Mouse (Mus musculus): ENCODE measurements around the gene Sirpa. TPM values are rescaled to one million over a fixed set of nuclear protein-coding genes. Genes with fewer than 3 reads are reported as not detected.

Sirpa gene
- polyA plus RNA-seq, 1 experiment from 2014 or later, result 17.6 TPM

DNA sequence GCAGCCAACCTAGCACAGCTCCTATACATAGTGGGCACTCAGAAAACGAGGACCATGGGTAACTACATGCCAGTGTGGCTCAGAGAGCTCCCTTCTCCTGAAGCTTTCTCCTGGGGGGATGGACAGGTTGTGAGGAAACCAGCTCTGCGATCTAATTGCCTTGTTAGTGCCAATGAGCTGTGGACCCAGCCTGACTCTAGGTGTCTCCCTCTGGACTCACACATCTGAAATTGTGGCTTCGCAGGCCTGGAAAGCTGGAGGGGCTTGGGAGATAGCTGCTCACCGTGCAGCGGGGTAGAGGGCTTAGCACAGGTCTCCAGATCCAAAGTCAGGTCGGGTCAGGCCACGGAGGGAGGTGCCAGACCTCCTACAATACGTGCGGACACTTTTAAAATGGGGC is 5.5 kb downstream of the Sirpa start:
- Histone ChIP-seq H3K27me3 (replicated peaks) (no peaks in the 10 kb centered on the region), H3K4me1 (peaks cover 74% of the 10 kb centered on the region), H3K4me3 (no peak overlapping the region), H3K9me3 (no peaks in the 10 kb centered on the region), H3K27ac (replicated peaks) (0 out of 2 replicates have a peak overlapping the region, but pooled peaks have one; percentile 8), H3K9ac (peak overlapping the region; percentile 64), H3K4me2 (peak overlapping the region; percentile 27; the same call in 1 of the 2 replicates), H3K36me3 (no peaks in the 10 kb centered on the region)
- 35% methylated on average over 9 of the region's 9 CpGs for WGBS
- no peak for ATAC-seq (ENCODE audit: extremely low read depth, insufficient number of reproducible peaks, low FRiP score, low TSS enrichment)

- H3K9me3 ChIP-seq, result no peaks in the 10 kb centered on the region
- no peak overlapping the region for H3K4me3 ChIP-seq
- H3K36me3 ChIP-seq, result no peaks in the 10 kb centered on the region
- 61% methylated on average over 8 of the region's 8 CpGs for WGBS
- H3K27ac ChIP-seq (replicated peaks), result no peak overlapping the region
- no peaks in the 10 kb centered on the region for H3K27me3 ChIP-seq (replicated peaks)
- H3K4me1 ChIP-seq, result peaks cover 74% of the 10 kb centered on the region
- no peak overlapping the region for H3K9ac ChIP-seq
- no peak for ATAC-seq (ENCODE audit: extremely low read depth, insufficient number of reproducible peaks, low FRiP score, low TSS enrichment)
- no peak overlapping the region for H3K4me2 ChIP-seq
Observed at GRCm38 (mm10) chr2:129599231-129600084, 6.8 kb downstream of the Sirpa start.

DNA sequence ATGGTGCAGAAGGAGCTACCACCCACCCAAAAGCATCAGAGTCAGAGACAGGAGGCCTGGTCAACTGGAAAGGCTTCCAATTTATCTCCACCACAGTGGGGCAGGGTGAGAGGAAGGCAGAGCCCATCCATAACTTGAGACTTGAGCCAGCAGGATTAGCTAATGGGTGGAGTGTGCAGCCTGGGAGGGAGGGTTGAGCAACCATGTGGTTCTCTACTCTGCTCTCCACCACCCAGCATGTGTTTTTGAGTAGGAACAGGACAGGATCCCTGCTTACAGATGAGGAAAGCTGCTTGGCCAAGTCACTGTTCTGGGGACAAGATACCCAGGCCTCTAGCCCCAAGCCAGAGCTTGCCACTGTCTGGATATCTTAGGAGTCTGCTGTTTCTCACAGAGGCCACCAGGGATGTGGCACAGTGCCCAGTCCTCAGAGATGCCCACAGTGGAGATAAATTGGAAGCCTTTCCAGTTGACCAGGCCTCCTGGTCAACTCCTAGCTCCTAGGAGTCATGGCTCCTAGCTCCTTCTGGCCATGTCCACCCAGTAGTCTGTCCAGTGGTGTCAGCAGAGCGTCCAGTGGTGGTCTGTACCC is 8.5 kb downstream of the Sirpa start:
- H3K27me3 ChIP-seq (replicated peaks), result no peaks in the 10 kb centered on the region
- no peaks in the 10 kb centered on the region for H3K9me3 ChIP-seq
- no peaks in the 10 kb centered on the region for H3K36me3 ChIP-seq
- H3K4me3 ChIP-seq, result no peak overlapping the region
- H3K27ac ChIP-seq (replicated peaks), result no peak overlapping the region
- H3K4me2 ChIP-seq, result no peak overlapping the region
- 73% methylated on average over 1 of the region's 1 CpGs for WGBS
- peaks cover 65% of the 10 kb centered on the region for H3K4me1 ChIP-seq
- ATAC-seq (ENCODE audit: extremely low read depth, insufficient number of reproducible peaks, low FRiP score, low TSS enrichment), result no peak
- H3K9ac ChIP-seq, result no peak overlapping the region

- 77% methylated on average over 10 of the region's 10 CpGs for WGBS
- no peaks in the 10 kb centered on the region for H3K27me3 ChIP-seq (replicated peaks)
Observed at GRCm38 (mm10) chr2:129601894-129602663, 9.4 kb downstream of the Sirpa start.

GRCm38 (mm10) chr2:129602856-129603255 is 10.2 kb downstream of the Sirpa start:
- H3K4me2 ChIP-seq, result no peak overlapping the region
- no peaks in the 10 kb centered on the region for H3K9me3 ChIP-seq
- WGBS, result 87% methylated on average over 7 of the region's 7 CpGs
- H3K9ac ChIP-seq, result no peak overlapping the region
- H3K27ac ChIP-seq (replicated peaks), result no peak overlapping the region
- H3K4me1 ChIP-seq, result peaks cover 65% of the 10 kb centered on the region
- 0 out of 2 replicates have a peak, but pooled peaks cover under 1% of the 10 kb centered on the region for H3K36me3 ChIP-seq
- ATAC-seq (ENCODE audit: extremely low read depth, insufficient number of reproducible peaks, low FRiP score, low TSS enrichment), result no peak
- H3K4me3 ChIP-seq, result no peak overlapping the region
- no peaks in the 10 kb centered on the region for H3K27me3 ChIP-seq (replicated peaks)

More at GRCm38 (mm10) chr2:129601894-129602663, 9.4 kb downstream of the Sirpa start:
- ATAC-seq (ENCODE audit: extremely low read depth, insufficient number of reproducible peaks, low FRiP score, low TSS enrichment), result no peak
- Histone ChIP-seq H3K9ac (no peak overlapping the region), H3K4me1 (peaks cover 69% of the 10 kb centered on the region), H3K27ac (replicated peaks) (no peak overlapping the region), H3K9me3 (no peaks in the 10 kb centered on the region), H3K4me3 (no peak overlapping the region), H3K36me3 (no peaks in the 10 kb centered on the region), H3K4me2 (no peak overlapping the region)

- Histone ChIP-seq H3K4me2 (no peak overlapping the region), H3K4me3 (no peak overlapping the region), H3K9me3 (no peaks in the 10 kb centered on the region), H3K4me1 (peaks cover 58% of the 10 kb centered on the region), H3K9ac (no peak overlapping the region), H3K27ac (replicated peaks) (no peak overlapping the region), H3K36me3 (peaks cover 5% of the 10 kb centered on the region; the same call in 1 of the 2 replicates), H3K27me3 (replicated peaks) (no peaks in the 10 kb centered on the region)
- WGBS, result 95% methylated on average over 1 of the region's 1 CpGs
- ATAC-seq (ENCODE audit: extremely low read depth, insufficient number of reproducible peaks, low FRiP score, low TSS enrichment), result peak; percentile 86
Observed at GRCm38 (mm10) chr2:129603536-129603935, 10.9 kb downstream of the Sirpa start.

DNA sequence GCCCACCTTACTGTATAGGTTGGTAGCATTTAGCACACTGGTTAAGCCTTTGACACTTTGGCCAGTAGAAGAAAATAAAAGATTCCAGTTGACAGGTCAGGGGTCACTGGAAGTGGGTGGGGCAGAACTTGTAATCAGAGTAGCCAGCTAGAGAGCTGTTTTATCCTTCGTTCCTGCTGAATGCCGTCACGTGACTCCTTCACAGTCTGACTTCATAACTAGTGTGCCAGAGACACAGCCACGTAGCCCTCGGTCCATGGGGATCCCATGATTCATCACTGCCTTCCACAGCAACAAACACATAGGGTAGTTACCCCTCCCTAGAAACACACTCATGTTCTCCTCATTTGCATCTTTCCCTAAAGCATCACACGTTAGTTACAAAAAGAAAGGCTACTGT is 11.4 kb downstream of the Sirpa start:
- H3K4me2 ChIP-seq, result 0 out of 2 replicates have a peak overlapping the region, but pooled peaks have one; percentile 1

DNA sequence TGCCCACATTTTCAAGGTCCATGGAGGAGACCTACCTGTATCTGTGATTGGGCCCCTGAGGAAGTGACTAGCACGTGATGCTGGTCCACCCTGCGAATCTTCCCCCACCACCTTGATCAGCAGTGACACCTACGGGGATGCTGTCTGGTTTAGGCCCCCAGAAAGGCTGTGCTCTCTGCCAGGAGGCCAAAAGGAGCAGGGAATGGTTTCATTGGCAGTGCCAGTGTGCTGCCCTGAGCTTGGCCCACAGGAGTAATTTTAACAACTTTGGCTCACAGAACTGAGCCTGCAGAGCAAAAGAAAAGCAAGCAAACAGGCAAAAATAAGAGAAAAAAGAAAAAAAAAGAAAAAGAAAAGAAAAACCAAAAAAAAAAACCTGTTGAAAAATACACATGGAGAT is 13.2 kb downstream of the Sirpa start:
- H3K4me1 ChIP-seq, result peaks cover 36% of the 10 kb centered on the region
- WGBS, result 78% methylated on average over 3 of the region's 3 CpGs
- no peaks in the 10 kb centered on the region for H3K9me3 ChIP-seq
- no peak overlapping the region for H3K9ac ChIP-seq
- no peak for ATAC-seq (ENCODE audit: extremely low read depth, insufficient number of reproducible peaks, low FRiP score, low TSS enrichment)
- H3K27me3 ChIP-seq (replicated peaks), result no peaks in the 10 kb centered on the region
- H3K36me3 ChIP-seq, result peaks cover 28% of the 10 kb centered on the region
- H3K27ac ChIP-seq (replicated peaks), result no peak overlapping the region
- no peak overlapping the region for H3K4me3 ChIP-seq
- no peak overlapping the region for H3K4me2 ChIP-seq

More for the DNA sequence above, 11.4 kb downstream of the Sirpa start:
- 21% methylated on average over 6 of the region's 6 CpGs for WGBS
- no peak for ATAC-seq (ENCODE audit: extremely low read depth, insufficient number of reproducible peaks, low FRiP score, low TSS enrichment)
- H3K27ac ChIP-seq (replicated peaks), result no peak overlapping the region
- H3K4me3 ChIP-seq, result no peak overlapping the region
- no peaks in the 10 kb centered on the region for H3K9me3 ChIP-seq
- peaks cover 10% of the 10 kb centered on the region for H3K36me3 ChIP-seq
- H3K27me3 ChIP-seq (replicated peaks), result no peaks in the 10 kb centered on the region
- H3K4me1 ChIP-seq, result peaks cover 53% of the 10 kb centered on the region
- no peak overlapping the region for H3K9ac ChIP-seq

DNA sequence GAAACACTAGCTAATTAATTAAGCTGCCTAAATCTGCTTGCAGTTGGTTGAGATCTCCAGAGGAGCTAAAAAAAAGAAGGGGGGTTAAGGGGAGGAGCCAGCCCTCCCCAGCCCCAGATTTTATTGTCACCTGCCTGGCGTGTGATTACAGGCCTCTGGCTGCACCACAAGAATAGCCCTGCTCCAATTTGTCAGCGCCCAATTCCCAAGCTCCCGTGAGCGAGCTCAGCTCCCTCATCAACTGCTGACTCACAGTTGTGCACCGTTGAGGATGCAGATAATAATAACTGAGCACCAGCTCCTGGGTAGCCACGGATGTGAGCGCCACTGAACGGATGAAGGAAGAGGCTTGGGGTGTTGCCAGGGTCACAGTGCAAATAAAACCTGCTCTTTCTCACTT is 13.6 kb downstream of the Sirpa start:
- no peak overlapping the region for H3K4me3 ChIP-seq
- H3K27ac ChIP-seq (replicated peaks), result no peak overlapping the region
- 17% methylated on average over 8 of the region's 8 CpGs for WGBS
- H3K36me3 ChIP-seq, result peaks cover 32% of the 10 kb centered on the region
- H3K9ac ChIP-seq, result no peak overlapping the region
- ATAC-seq (ENCODE audit: extremely low read depth, insufficient number of reproducible peaks, low FRiP score, low TSS enrichment), result no peak
- no peak overlapping the region for H3K4me2 ChIP-seq
- no peaks in the 10 kb centered on the region for H3K9me3 ChIP-seq
- H3K27me3 ChIP-seq (replicated peaks), result no peaks in the 10 kb centered on the region
- peaks cover 32% of the 10 kb centered on the region for H3K4me1 ChIP-seq

- H3K27me3 ChIP-seq (replicated peaks), result no peaks in the 10 kb centered on the region
- no peaks in the 10 kb centered on the region for H3K9me3 ChIP-seq
- H3K4me3 ChIP-seq, result no peak overlapping the region
- ATAC-seq (ENCODE audit: extremely low read depth, insufficient number of reproducible peaks, low FRiP score, low TSS enrichment), result no peak
- 75% methylated on average over 2 of the region's 2 CpGs for WGBS
- peaks cover 35% of the 10 kb centered on the region for H3K36me3 ChIP-seq
- H3K4me1 ChIP-seq, result peaks cover 29% of the 10 kb centered on the region
- no peak overlapping the region for H3K4me2 ChIP-seq
- no peak overlapping the region for H3K9ac ChIP-seq
- no peak overlapping the region for H3K27ac ChIP-seq (replicated peaks)
Observed at GRCm38 (mm10) chr2:129606899-129607298, 14.3 kb downstream of the Sirpa start.

DNA sequence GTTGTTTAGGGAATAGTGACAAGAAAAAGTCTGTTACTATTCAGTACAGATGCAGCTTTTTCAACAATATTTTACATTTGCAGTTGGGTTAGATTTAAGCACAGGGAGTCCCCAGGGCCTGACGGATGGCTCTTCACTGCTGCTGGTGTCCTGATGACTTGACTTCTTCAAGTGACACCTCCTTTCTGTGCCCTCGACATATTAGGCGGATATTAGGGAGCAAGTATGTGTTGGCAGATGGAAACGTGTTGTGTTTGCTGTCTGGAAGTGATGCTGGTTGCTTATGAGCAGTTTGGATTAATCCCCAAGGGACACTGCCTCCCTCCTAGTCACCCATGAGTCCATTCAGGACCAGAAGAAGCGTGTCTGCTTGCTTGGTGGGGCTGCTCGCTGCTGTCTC is 21.3 kb downstream of the Sirpa start:
- WGBS, result 62% methylated on average over 6 of the region's 6 CpGs
- H3K4me3 ChIP-seq, result no peak overlapping the region
- peaks cover 9% of the 10 kb centered on the region for H3K4me1 ChIP-seq

More for the DNA sequence above, 21.3 kb downstream of the Sirpa start:
- Histone ChIP-seq H3K27me3 (replicated peaks) (no peaks in the 10 kb centered on the region), H3K9ac (no peak overlapping the region), H3K4me2 (no peak overlapping the region), H3K27ac (replicated peaks) (no peak overlapping the region), H3K9me3 (no peaks in the 10 kb centered on the region), H3K36me3 (peaks cover 53% of the 10 kb centered on the region)
- ATAC-seq (ENCODE audit: extremely low read depth, insufficient number of reproducible peaks, low FRiP score, low TSS enrichment), result no peak
